Mouse (Mus musculus): ENCODE results near the gene Mrpl44. TPM values are rescaled to one million over a fixed set of nuclear protein-coding genes. Genes with fewer than 3 reads are reported as not detected.

The Mrpl44 gene
- total and polyA plus RNA-seq, 2 experiments from 2014 or later: 29.5 to 35.3 TPM

- no peak for TF ChIP-seq CTCF (IDR thresholded peaks at IDR 0.05; ENCODE audit: low read depth)
- ATAC-seq: peak; percentile 97
- peak overlapping the region; percentile 54 for H3K27ac ChIP-seq
- H3K27me3 ChIP-seq (ENCODE audit: insufficient read depth, low read length): no peaks in the 10 kb centered on the region
- under 1% methylated on average over 65 of the region's 65 CpGs for WGBS
- peak overlapping the region; percentile 82 for H3K4me3 ChIP-seq (ENCODE audit: low read length)
- peak; percentile 96 for DNase-seq (ENCODE audit: low spot score)
- peaks cover 15% of the 10 kb centered on the region for H3K4me1 ChIP-seq (ENCODE audit: insufficient read depth, low read length)
- H3K4me2 ChIP-seq (ENCODE audit: low read depth, low read length): peak overlapping the region; percentile 98
- no peaks in the 10 kb centered on the region for H3K9me3 ChIP-seq (ENCODE audit: low read length)
- peak overlapping the region; percentile 80 for H3K9ac ChIP-seq (replicated peaks; ENCODE audit: low read length)
- H3K36me3 ChIP-seq (ENCODE audit: insufficient read depth, low read length): no peaks in the 10 kb centered on the region
Measured at GRCm38 (mm10) chr1:79761106-79761916, 14.5 kb upstream of the Mrpl44 start.

- DNase-seq (ENCODE audit: low spot score) (no peak), ATAC-seq (peak; percentile 60)
- Histone ChIP-seq H3K4me3 (ENCODE audit: low read length) (peak overlapping the region; percentile 82), H3K9ac (replicated peaks; ENCODE audit: low read length) (peak overlapping the region; percentile 38; the same call in 1 of the 2 replicates), H3K4me1 (ENCODE audit: insufficient read depth, low read length) (peaks cover 15% of the 10 kb centered on the region), H3K36me3 (ENCODE audit: insufficient read depth, low read length) (no peaks in the 10 kb centered on the region), H3K4me2 (ENCODE audit: low read depth, low read length) (peak overlapping the region; percentile 98), H3K27ac (no peak overlapping the region), H3K9me3 (ENCODE audit: low read length) (no peaks in the 10 kb centered on the region), H3K27me3 (ENCODE audit: insufficient read depth, low read length) (no peaks in the 10 kb centered on the region)
- WGBS: 0% methylated on average over 6 of the region's 6 CpGs
- no peak for TF ChIP-seq CTCF (IDR thresholded peaks at IDR 0.05; ENCODE audit: low read depth)
Measured at GRCm38 (mm10) chr1:79761917-79762271, 13.9 kb upstream of the Mrpl44 start.

GRCm38 (mm10) chr1:79762282-79763250 is 13.3 kb upstream of the Mrpl44 start:
- ATAC-seq: no peak
- Histone ChIP-seq H3K27me3 (ENCODE audit: insufficient read depth, low read length) (no peaks in the 10 kb centered on the region), H3K36me3 (ENCODE audit: insufficient read depth, low read length) (no peaks in the 10 kb centered on the region), H3K9ac (replicated peaks; ENCODE audit: low read length) (peak overlapping the region; percentile 38; the same call in 1 of the 2 replicates), H3K4me2 (ENCODE audit: low read depth, low read length) (peak overlapping the region; percentile 98), H3K9me3 (ENCODE audit: low read length) (no peaks in the 10 kb centered on the region), H3K27ac (peak overlapping the region; percentile 37; the same call in 1 of the 2 replicates), H3K4me3 (ENCODE audit: low read length) (peak overlapping the region; percentile 82), H3K4me1 (ENCODE audit: insufficient read depth, low read length) (peaks cover 15% of the 10 kb centered on the region)
- WGBS: 58% methylated on average over 16 of the region's 16 CpGs
- peak; percentile 9 for DNase-seq (ENCODE audit: low spot score)
- no peak for TF ChIP-seq CTCF (IDR thresholded peaks at IDR 0.05; ENCODE audit: low read depth)

- no peak overlapping the region for H3K4me3 ChIP-seq (ENCODE audit: low read length)
- no peaks in the 10 kb centered on the region for H3K27me3 ChIP-seq (ENCODE audit: insufficient read depth, low read length)
- H3K4me1 ChIP-seq (ENCODE audit: insufficient read depth, low read length): peaks cover 15% of the 10 kb centered on the region
- no peaks in the 10 kb centered on the region for H3K36me3 ChIP-seq (ENCODE audit: insufficient read depth, low read length)
- no peak for TF ChIP-seq CTCF (IDR thresholded peaks at IDR 0.05; ENCODE audit: low read depth)
- 84% methylated on average over 2 of the region's 2 CpGs for WGBS
- H3K9ac ChIP-seq (replicated peaks; ENCODE audit: low read length): no peak overlapping the region
- DNase-seq (ENCODE audit: low spot score): no peak
- no peaks in the 10 kb centered on the region for H3K9me3 ChIP-seq (ENCODE audit: low read length)
- no peak for ATAC-seq
- H3K27ac ChIP-seq: no peak overlapping the region
- no peak overlapping the region for H3K4me2 ChIP-seq (ENCODE audit: low read depth, low read length)
Measured at GRCm38 (mm10) chr1:79764031-79764430, 11.8 kb upstream of the Mrpl44 start.

- TF ChIP-seq CTCF (IDR thresholded peaks at IDR 0.05; ENCODE audit: low read depth): no peak
- H3K4me2 ChIP-seq (ENCODE audit: low read depth, low read length): no peak overlapping the region
- DNase-seq (ENCODE audit: low spot score) (no peak), ATAC-seq (no peak)
- no peak overlapping the region for H3K4me3 ChIP-seq (ENCODE audit: low read length)
- no peak overlapping the region for H3K27ac ChIP-seq
- peaks cover 12% of the 10 kb centered on the region for H3K4me1 ChIP-seq (ENCODE audit: insufficient read depth, low read length)
- 97% methylated on average over 1 of the region's 1 CpGs for WGBS
- H3K27me3 ChIP-seq (ENCODE audit: insufficient read depth, low read length): no peaks in the 10 kb centered on the region
- H3K9ac ChIP-seq (replicated peaks; ENCODE audit: low read length): no peak overlapping the region
- no peaks in the 10 kb centered on the region for H3K36me3 ChIP-seq (ENCODE audit: insufficient read depth, low read length)
- no peaks in the 10 kb centered on the region for H3K9me3 ChIP-seq (ENCODE audit: low read length)
Measured at GRCm38 (mm10) chr1:79764483-79764882, 11.3 kb upstream of the Mrpl44 start.

GRCm38 (mm10) chr1:79768231-79768630 is 7.6 kb upstream of the Mrpl44 start:
- H3K4me3 ChIP-seq (ENCODE audit: low read length): no peak overlapping the region
- DNase-seq (ENCODE audit: low spot score): no peak
- H3K9ac ChIP-seq (replicated peaks; ENCODE audit: low read length): no peak overlapping the region
- no peaks in the 10 kb centered on the region for H3K4me1 ChIP-seq (ENCODE audit: insufficient read depth, low read length)
- 69% methylated on average over 1 of the region's 1 CpGs for WGBS
- no peak overlapping the region for H3K27ac ChIP-seq
- H3K4me2 ChIP-seq (ENCODE audit: low read depth, low read length): no peak overlapping the region
- no peaks in the 10 kb centered on the region for H3K36me3 ChIP-seq (ENCODE audit: insufficient read depth, low read length)
- TF ChIP-seq CTCF (IDR thresholded peaks at IDR 0.05; ENCODE audit: low read depth): no peak
- no peaks in the 10 kb centered on the region for H3K9me3 ChIP-seq (ENCODE audit: low read length)
- ATAC-seq: no peak
- no peaks in the 10 kb centered on the region for H3K27me3 ChIP-seq (ENCODE audit: insufficient read depth, low read length)

Data from hindbrain, postnatal 0 days (tissue).